Mouse (Mus musculus): Measurements from ENCODE around the gene Naa38.
"Not testable (repeated sequence)": the region's sequence is repeated elsewhere in the genome, so short reads cannot be mapped to it uniquely, and the experiment has no call there.

The Naa38 gene

DNA sequence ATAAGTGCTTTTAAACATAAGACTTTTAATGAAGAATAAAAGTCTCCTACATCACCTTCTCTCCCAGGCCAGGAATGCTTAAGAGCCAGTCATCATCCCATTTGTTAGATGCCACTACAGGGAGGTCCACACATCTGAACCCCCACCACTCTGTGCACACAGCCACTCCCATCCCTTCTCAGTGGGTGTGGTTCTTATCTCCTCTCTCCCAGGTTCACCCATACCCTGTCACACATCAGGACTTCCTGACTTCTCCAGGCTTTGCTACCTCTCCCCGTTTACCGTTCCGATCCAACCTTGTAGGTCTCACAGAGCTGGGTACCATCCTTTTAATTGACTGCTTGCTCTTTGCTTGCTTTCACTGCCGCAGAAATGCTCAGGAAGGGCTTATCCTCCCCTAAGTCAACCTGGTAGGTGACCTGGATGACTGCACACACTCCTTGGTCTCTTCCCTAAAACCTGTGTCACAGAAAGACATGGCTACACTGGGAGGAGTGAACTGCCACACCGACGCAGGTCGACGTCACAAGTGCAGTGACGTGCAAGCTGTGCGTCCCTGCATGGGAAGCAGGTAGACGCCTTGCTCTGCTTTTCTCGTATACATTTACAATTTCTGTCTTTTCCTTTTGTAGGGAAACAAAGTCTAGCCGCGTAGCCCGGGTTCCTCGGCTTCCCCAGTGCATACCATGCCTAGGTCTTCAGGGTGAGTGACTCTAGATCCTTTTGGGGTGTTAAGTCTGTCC is 21.9 kb upstream of the Naa38 start:
- DNase-seq (ENCODE audit: low spot score): no peak

DNA sequence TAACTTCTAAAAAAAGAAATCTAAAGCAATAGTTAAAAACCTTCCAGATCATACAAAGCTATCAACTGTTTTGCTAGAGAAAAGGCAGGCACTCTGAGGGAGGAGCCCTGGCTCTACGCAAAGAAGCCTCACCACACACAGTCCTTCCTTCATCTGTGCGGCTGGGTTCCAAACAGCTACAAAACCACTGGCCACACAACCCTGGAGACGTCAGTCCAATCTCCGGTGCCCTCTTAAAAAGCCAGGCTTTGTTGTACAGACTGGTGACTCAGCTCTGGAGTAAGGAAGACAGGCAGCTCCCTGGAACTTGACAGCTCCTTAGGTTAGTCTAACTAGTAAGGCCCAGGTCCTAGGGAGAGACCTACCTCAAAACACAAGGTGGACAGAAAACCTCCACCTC is 19.6 kb upstream of the Naa38 start:
- DNase-seq (ENCODE audit: low spot score): no peak

DNA sequence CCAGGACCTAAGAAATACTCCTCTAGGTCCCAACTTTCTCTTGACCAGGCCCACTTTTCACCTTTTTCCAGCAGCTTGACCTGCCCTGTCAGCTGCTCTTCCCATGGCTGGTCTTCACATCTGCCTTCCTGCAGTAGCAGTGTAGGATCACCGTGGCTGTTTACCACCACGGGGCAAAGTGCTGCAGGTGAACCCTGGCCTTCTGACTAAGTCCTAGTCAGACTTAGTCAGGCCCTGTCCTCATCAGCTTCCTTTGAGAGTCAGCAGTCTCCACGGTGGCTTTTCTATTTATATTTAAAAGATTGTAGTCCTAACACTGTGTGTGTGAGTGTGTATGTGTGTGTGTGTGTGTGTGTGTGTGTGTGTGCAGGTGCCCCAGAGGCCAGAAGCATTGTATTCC is 17.5 kb upstream of the Naa38 start:
- no peak for DNase-seq (ENCODE audit: low spot score)

DNA sequence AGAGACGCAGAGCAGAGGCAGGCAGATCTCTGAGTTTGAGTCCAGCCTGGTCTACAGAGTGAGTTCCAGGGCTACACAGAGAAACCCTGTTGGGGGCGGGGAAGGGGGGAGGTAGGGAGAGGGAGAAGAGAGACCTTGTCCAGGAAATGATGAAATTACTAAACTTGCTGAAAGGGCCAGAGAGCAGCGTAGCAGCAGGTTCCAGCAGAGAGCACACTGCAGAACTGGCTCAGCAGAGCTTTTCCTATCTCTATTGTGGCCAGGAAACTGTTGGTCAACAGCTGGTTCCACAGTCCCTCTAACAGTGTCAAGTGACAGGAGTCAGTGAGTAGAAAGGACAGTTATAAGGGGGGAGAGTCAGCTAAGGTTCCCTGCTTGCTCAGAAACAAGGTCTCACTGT is 15.7 kb upstream of the Naa38 start:
- no peak for DNase-seq (ENCODE audit: low spot score)

DNA sequence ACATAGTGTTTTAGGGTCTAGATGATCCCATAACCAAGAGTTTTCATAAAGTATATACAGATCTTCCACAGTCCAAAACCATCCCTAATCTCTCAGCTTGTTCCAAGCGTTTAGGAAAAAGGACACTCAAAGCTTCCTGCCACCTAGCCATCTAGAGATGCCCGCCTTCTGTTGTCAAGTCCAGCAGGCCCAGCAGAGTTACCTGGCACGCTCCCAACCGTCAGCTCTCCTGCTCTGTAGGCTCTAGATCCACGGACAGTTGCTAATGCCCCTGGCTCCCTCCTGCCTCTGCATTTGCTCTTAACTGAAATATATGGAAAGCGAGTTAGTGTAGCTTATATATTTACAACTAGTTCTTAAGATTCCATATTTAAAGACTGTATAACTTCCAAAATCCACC is 13.9 kb upstream of the Naa38 start:
- DNase-seq (ENCODE audit: low spot score): no peak

DNA sequence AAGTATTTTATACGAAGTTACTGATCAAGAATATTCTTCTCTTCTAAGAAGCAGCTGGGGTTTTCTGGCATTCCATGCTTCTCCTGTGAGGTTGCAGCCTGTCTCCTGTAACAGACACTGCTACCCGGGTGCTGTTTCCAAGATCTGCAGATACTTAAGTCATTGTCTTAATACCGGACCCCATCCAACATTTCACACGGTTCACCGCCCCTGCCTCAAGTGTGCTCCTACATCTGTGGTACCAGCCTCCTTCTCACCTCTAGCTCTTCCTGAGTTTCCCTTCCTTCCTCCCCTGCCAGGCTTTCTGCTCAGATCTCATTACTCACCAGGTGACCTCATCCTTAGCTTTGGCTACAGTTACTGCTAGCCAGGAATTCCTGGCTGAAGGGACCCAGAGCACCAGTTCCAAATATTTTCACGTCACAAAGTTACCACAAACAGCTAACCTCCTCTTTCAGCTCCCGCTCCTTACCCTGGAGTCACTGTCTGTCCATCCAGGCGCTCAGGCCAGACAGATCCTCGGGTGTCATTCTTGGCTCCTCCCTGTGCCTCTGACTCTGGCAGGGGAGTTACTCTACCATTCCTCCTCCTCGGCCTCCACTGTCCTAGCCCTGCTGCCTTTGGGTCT is 12.7 kb upstream of the Naa38 start:
- no peak for DNase-seq (ENCODE audit: low spot score)

DNA sequence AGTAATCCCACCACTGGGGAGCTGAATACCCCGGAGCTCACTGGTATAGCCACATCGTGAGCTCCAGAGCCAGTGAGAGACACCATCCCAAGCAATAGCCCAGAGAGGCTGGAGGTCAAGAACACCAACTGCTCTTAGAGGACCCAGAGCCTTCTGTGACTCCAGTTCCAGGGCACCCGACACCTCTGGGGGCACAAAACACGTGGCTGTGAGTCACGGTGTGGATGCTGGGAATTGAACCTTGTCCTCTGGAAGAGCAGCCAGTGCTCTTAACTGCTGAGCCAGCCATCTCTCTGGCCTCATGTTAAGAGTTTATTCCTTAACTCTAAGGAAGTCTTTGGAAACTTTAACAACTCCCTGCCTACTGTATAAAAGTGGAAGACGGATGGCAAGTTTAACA is 10.3 kb upstream of the Naa38 start:
- DNase-seq (ENCODE audit: low spot score): no peak

DNA sequence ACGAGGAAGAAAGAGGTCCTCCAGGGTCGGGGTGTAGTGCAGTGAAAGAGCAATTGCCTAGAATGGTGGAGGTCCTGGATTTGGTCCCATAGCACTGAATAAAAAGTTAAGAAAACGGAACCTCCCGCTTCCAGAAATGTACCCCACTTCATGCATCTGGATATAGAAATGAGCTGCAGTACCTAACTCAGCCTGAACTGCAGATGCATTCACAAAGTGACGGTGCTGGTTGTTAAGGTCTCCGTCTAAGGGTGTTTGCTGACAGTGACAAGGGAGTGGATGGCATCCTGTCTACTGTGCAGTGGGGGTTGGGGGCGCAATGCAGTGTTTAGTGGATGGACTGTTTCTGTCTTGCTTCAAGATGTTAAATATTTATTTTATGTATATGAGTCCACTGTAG is 8.5 kb upstream of the Naa38 start:
- DNase-seq (ENCODE audit: low spot score): no peak

DNA sequence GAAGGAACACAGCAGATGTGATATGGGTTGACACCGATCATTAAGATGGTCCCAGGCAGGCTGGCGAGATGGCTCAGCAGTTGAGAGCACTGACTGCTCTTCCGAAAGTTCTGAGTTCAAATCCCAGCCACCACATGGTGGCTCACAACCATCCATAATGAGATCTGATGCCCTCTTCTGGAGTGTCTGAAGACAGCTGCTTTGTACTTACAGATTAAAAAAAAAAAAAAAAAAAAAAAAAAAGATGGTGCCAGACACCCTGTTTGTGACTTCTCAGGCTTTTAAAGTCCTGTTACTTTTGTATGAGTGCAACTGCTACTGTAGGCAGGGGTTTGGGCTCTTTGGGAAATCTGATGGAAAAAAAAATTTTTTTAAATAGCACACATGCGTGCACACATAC is 6.6 kb upstream of the Naa38 start:
- no peak for DNase-seq (ENCODE audit: low spot score)

DNA sequence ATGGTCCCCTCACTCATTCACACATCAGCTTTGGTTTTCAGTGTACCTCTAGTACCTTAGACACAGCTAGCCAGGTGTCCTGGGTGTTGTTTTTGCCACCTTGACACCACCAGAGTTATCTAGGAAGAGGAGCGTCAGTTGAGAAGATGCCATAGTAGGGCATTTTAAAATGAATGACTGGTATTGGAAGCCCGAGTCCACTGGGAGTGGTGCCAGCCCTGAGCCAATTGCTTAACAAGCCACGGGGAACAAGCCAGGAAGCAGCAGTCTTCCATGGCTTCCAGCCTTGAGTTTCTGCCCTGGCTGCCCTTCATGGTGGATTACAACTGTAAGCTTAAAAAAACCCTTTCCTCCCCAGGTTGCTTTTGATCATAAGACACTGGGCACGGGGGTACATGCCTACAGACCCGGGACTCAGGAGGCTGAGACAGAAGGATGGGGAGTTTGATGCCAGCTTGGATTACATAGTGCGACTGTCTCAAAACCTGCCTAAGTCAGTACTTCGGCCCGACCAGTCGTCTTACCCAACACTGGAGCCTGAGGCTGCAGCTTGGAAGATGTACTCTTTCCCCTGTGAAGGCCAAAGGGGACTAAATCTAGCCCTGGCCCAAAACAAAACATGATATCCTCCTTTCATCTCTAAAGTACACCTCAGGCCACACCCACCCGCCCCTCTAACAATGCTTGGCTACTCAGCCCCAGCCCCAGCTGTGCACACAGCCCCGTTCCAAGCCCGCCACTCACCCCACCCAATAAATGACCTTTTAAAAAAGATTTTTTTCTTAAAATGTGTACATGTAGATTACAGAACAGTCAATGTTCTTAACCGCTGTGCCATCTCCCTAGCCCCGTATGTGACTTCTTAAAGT is 5.5 kb upstream of the Naa38 start:
- no peak for DNase-seq (ENCODE audit: low spot score)

DNA sequence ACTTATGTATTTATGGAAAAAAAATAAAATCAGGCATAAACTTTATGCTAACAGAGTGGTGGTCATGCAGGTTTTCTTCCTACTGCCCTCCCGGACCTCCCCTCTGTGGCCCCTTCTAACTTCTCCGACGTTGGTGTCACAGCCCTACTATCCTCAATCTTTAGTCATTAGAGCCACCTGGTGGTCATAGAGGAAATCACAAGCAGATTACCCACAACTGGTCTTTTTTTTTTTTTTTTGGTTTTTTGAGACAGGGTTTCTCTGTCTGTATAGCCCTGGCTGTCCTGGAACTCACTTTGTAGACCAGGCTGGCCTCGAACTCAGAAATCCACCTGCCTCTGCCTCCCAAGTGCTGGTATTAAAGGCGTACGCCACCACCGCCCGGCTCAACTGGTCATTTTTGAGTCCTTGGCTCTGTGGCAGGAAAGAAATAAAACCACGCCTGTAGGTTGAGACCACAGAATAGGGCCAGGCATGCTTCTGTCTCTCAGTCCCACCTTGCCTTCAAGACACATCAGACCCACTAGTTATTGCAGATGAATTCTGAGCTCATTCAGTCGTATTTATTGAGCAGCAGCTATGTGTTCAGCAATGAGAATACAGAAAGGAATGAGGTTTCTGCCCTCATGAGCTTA is 4.8 kb upstream of the Naa38 start:
- peak; percentile 85 for DNase-seq (ENCODE audit: low spot score)

DNA sequence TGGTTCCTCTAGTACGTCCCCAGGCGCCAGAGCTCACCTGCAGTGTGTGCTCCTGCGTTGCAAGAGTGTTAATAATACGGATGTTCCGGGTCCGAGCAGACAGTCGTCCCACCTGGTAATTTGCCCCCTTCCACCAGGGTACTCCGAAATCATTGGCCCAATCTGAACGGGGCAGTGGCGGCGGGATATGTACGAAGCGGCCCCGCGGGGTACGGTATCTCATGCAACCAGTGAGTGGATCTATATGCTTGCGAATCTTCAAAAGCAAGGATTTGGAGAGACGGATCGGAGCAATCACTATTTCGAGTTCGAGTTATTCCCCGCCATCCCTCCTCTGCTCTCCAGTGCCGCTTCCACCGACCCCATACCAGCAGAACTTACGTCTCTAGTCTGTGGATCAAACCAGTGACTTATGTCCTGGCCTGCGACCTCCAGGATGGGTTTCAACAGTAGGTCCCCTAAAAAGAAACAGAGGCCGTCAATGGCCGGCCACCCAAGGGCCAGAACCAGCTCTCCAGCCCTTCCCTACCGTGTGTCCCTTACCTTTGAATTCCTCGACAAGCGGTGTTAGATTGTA is 608 bp upstream of the Naa38 start:
- not testable (repeated sequence) for DNase-seq (ENCODE audit: low spot score)

DNA sequence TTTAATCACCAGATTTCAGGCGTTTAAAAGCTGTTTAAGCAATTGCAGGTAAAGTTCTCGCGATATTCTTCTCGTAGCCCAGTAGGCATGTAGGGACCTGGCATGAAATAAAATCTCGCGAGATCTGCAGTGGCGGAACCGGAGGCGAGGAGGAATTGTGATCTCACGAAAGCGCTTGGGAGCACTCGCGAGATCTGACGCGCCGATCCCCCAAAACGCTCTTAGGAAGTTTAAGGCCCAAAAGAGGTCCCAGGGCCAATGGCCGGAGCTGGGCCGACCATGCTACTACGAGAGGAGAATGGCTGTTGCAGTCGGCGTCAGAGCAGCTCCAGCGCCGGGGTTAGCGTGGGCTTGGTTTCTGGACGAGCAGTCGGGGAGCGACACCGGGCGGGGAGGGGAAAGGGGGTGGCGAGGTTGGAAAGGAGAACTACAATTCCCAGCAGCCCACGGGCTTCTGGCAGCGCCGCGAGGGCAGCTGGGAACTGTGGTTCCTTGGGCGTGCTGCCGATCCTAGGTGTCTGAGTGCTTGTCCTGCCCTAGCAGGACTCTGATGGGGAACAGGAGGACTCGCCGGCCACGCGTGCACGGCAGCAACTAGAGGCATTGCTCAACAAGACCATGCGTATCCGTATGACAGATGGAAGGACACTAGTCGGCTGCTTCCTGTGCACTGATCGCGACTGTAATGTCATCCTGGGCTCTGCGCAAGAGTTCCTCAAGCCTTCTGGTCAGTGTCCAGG is 517 bp downstream of the Naa38 start:
- DNase-seq (ENCODE audit: low spot score): peak; percentile 99

DNA sequence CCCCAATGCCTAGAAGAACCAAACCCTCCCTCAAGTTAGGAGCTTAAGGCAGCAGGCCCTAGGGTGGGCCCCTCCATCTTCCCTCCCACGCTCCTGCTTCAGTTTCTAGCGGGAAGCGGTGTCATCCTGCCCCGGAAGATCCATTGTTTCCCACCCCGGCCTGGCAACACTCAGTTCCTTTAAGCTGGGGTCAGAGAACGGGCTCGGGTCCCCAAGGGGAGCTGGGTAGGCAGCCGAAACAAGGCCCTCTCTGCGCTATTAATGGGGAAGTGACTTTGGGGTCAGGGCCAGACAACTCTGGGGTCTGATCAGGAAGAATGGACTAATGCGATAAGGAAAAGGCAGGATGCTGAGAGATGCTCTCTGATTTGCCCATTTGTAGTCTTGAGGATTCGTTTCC is 1.5 kb downstream of the Naa38 start:
- no peak for DNase-seq (ENCODE audit: low spot score)

DNA sequence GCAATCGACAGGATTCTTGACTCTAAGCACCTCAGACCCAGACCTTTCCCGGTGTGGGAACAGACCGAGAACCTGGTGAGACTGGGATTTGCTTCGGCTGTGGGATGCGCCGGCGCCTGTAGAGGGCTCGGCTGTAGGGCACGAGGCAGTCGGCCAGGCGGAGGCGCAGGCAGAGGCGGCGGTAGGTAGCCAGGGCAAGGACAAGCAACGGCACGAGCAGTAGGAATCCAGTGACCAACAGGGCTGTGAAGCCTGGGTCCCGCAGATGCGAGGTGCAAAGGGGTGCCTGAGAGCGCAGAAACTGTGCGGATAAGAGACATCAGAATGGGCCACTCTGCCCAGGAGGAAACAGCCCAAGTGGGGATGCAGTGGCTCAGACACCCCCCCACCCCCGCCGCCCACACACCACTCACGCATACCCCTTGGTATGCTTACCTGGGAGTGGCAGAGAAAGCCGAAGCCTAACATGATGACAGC is 2.3 kb downstream of the Naa38 start:
- no peak for DNase-seq (ENCODE audit: low spot score)

DNA sequence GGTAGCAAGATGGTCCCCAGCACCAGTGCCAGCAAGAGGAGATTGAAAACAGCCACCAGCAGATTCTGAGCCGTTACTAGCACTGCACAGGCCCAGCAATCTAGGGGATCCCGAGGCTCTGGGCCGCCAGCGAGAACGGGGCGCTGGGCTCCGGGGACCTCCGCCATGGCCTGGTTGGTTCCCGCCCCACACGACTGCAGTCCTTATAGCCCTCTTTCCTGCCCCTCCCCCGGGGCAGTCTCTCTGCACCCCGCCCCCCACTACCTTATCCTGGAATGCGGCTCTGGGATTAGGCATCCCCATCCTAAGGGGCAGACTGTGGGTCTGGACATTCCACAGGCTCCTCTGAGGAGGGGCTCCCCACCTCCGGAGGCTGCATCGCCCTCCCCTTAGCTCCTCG is 2.8 kb downstream of the Naa38 start, which contains the start of gene Tmem88:
TSS of gene Tmem88 (minus strand) at position 176 of the 400 bp plus-strand sequence.
- no peak for DNase-seq (ENCODE audit: low spot score)

DNA sequence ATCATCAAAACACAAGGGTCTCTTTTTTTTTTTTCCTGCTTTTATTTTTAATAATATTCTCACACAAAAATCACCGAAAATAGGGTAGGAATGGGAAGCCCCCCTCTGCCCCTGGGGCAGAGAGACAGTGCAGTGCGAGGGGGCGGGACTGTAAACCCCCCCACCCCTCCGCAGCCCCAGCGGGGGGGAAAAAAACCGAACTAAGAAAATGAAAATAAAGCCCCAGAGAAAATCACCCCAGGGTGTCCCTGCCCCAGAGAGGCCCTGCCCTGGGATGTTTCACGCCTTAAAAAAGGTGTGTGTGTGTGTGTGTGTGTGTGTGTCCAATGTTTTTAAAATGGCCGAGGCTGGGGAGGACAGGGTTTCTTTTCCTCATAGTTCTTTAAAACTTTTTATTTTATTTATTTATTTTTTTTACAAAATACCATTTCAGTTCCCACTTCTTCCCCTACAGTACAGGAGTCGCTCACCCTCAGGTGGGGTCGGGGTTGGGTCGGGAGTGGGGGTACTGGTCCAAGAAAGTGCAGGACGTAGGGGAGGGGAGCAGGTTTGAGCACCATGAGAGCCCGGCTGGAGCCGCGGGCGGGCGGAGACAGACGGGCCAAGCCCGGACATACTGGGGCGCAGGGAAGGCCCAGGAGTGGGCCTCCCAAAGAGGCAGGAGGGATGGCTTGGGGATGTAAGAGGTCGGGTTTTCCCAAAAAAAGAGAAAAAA is 3.4 kb downstream of the Naa38 start:
- no peak for DNase-seq (ENCODE audit: low spot score)

DNA sequence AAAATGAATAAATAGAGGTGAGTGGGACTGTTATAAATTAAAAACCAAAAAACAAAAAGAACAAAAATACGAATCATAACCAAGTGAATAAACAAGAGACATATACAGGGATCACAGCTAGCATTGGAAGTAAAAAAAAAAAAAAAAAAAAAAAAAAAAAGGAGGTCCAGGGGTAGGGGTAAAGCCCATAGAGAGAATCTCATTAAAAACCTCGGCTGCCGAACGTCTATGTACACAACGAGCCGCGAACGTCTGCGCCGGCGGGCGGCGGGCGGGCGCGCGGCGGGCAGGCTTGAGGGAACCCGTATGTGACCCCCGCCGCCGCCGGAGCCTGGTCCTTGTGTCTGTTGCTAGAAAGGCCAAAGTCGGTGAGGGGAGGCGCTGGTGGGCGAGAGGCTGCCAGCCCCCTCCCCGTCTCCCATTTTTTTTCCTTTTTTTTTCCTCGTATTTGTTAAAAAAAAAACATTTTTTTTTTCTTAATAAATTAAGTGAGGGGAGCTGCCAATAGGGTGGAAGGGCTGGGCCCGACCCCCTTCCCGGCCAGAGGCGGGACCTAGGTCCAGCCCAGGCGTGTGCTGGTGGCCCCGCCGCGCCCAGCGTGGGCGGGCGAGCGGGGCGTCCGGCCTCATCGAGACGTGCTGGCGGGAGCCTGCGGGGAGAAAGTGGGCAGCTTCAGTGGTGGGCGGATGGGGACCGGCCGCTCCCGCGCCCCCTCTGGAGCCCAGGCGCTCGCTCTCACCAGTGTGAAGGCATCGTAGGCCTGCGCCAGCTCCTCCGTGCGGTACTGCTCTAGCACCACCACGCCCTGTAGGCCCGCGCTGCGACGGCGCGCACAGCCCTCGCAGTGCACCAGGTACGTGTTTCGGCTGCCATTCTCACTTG is 4.2 kb downstream of the Naa38 start:
- DNase-seq (ENCODE audit: low spot score): no peak

DNA sequence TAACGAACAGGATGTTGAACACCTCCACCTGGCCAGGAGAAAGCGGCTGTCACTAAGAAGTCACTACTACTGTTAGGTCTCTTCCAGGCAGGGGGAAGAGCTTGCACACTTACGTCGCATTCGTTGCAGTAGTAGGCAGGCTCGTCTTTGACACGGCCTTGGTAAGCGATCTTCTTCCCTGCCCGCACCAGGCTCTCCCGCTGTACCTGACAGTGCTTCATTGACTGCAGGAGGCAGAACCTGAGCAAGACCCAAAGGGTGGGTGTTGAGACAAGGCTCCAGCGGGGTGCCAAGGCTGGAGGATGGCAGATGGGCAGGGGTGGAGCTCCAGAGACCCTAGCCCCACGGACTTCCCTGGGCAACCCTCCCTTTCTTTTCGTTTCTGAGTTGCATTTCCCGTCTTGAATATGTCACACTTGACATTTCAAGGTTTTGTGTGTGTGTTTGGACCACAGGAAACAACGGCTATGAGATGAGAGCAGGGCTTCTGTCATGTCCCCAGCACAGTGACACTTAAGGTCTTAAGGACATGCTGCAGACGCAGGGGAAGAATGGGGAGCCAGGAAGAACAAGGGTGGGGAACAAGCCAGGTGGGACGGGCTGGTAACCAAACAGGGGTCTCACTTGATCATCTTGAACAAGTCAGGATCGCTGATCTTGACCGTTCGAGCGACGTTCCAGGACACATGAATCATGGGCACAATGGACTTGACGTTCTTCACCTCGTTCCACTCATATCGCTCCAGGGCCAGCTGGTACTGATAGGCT is 5.0 kb downstream of the Naa38 start:
- no peak for DNase-seq (ENCODE audit: low spot score)

Measured in lung, postnatal 25 days (tissue).